Comparison of ENCODE assay signal across 8 mouse cellular contexts in genomic region chr19:32760499-32760898, GRCm38 (mm10). TPM values are rescaled to one million over a fixed set of nuclear protein-coding genes. Genes with fewer than 3 reads are reported as not detected.
A peak's percentile ranks its signal among the peaks of the same experiment; 100 is the strongest.
DNase-seq lines count a peak whose midpoint lies in the region; ATAC-seq and TF ChIP-seq lines count a peak whose summit lies in the region.

No protein-coding gene starts in this region.

- peak overlapping the region; percentile 57 for H3K4me3 ChIP-seq in cerebellum, adult 2 months (replicated peaks; ENCODE audit: insufficient read depth, low read depth, low read length)
- H3K4me3 ChIP-seq in G1E (ENCODE audit: low read depth, low read length), result peak overlapping the region; percentile 45; the same call in 1 of the 2 replicates
- peak overlapping the region; percentile 25 for H3K4me3 ChIP-seq in heart, embryonic 15.5 days

- no peak overlapping the region for H3K9ac ChIP-seq in heart, embryonic 15.5 days

- no peak for ATAC-seq in G1E (ENCODE audit: extremely low read depth, insufficient number of reproducible peaks, low FRiP score, poor library complexity, severe bottlenecking)
- no peak for ATAC-seq in heart, embryonic 15.5 days (replicated peaks; ENCODE audit: insufficient number of reproducible peaks, insufficient read depth, low FRiP score, low read depth)

- H3K9me3 ChIP-seq in G1E (replicated peaks), result no peaks in the 10 kb centered on the region
- H3K9me3 ChIP-seq in heart, embryonic 15.5 days (replicated peaks), result no peaks in the 10 kb centered on the region

- TF ChIP-seq POLR2A in cerebellum, adult 2 months (IDR thresholded peaks at IDR 0.05; ENCODE audit: borderline replicate concordance, insufficient read depth, low read length), result no peak

- H3K4me2 ChIP-seq in heart, embryonic 15.5 days, result peak overlapping the region; percentile 94

- H3K27me3 ChIP-seq in cerebellum, adult 2 months (ENCODE audit: control insufficient read depth, insufficient read depth, low read length), result no peaks in the 10 kb centered on the region
- no peaks in the 10 kb centered on the region for H3K27me3 ChIP-seq in G1E (ENCODE audit: insufficient read depth, low read length)
- H3K27me3 ChIP-seq in heart, embryonic 15.5 days, result no peaks in the 10 kb centered on the region

- no peak for TF ChIP-seq CTCF in cerebellum, adult 2 months (IDR thresholded peaks at IDR 0.05; ENCODE audit: borderline replicate concordance, insufficient read depth, low read depth, low read length)
- TF ChIP-seq CTCF in G1E (IDR thresholded peaks at IDR 0.05; ENCODE audit: low read depth, low read length), result no peak

- DNase-seq in cerebellum, adult 2 months, result no peak
- no peak for DNase-seq in cerebellum, postnatal 14 days
- no peak for DNase-seq in G1E (ENCODE audit: low spot score)
- DNase-seq in lung, postnatal 36 days, result peak; percentile 44
- no peak for DNase-seq in right cerebral cortex, postnatal 4 days
- DNase-seq in urinary bladder, postnatal 4 days (ENCODE audit: low spot score in 2 of 2), result no peak
- no peak for DNase-seq in layer of hippocampus, postnatal 10 days (ENCODE audit: low spot score in 2 of 2)

- peaks cover 3% of the 10 kb centered on the region; the same call in 1 of the 2 replicates for H3K4me1 ChIP-seq in cerebellum, adult 2 months (ENCODE audit: control insufficient read depth, insufficient read depth, low read length)
- H3K4me1 ChIP-seq in G1E (ENCODE audit: insufficient read depth, low read depth, low read length), result peaks cover 30% of the 10 kb centered on the region
- peaks cover 27% of the 10 kb centered on the region for H3K4me1 ChIP-seq in heart, embryonic 15.5 days (replicated peaks)

- no peak overlapping the region for H3K27ac ChIP-seq in cerebellum, adult 2 months (ENCODE audit: insufficient read depth, low read length)
- no peak overlapping the region for H3K27ac ChIP-seq in heart, embryonic 15.5 days

- WGBS in cerebellum, adult 2 months, result 4% methylated on average over 6 of the region's 6 CpGs
- WGBS in heart, embryonic 15.5 days, result 34% methylated on average over 6 of the region's 6 CpGs

- peaks cover 24% of the 10 kb centered on the region for H3K36me3 ChIP-seq in G1E (replicated peaks)
- no peaks in the 10 kb centered on the region for H3K36me3 ChIP-seq in heart, embryonic 15.5 days

RNA-seq across cellular contexts. Expression of gene Pten, which starts 3.2 kb away (rescaled TPM):
- 36.6 and 38.1 TPM in 2 replicates for polyA plus RNA-seq in cerebellum, adult 2 months (2012; rRNA removed)
- total RNA-seq in G1E (2014; fragmentation: Nextera tagmentation) (133 and 134 TPM in 2 replicates), G1E (2017) (96.8 and 105 TPM in 2 replicates)
- polyA plus RNA-seq in G1E (2012), result 31.4 and 43.7 TPM in 2 replicates
- 4.9 and 6.0 TPM in 2 replicates for polyA plus RNA-seq in heart, embryonic 15.5 days (2015; fragmentation: Nextera tagmentation; extraction: Ambion mirVana)
- 100 to 1,000 TPM; 129 to 130 TPM for total RNA-seq in layer of hippocampus, postnatal 10 days (2021)

RNA-seq across cellular contexts. Expression of gene Atad1, which starts 20.9 kb away (rescaled TPM):
- 77.2 and 85.3 TPM in 2 replicates for polyA plus RNA-seq in cerebellum, adult 2 months (2012; rRNA removed)
- total RNA-seq in G1E (2014; fragmentation: Nextera tagmentation), result 102 and 117 TPM in 2 replicates
- 53.5 and 69.8 TPM in 2 replicates for total RNA-seq in G1E (2017)
- 1.4 and 2.3 TPM in 2 replicates for polyA plus RNA-seq in G1E (2012)
- 54.7 and 56.9 TPM in 2 replicates for polyA plus RNA-seq in heart, embryonic 15.5 days (2015; fragmentation: Nextera tagmentation; extraction: Ambion mirVana)
- total RNA-seq in layer of hippocampus, postnatal 10 days (2021), result 100 to 1,000 TPM; 105 to 121 TPM

Comparison
In these comparisons a context has a peak if more than half of its experiments do, and no peak if none do; other contexts are left out.
1. RNA of gene Atad1, which starts 20.9 kb away (polyA plus RNA-seq): 77.2 to 85.3 TPM in cerebellum, adult 2 months and 54.7 to 56.9 TPM in heart, embryonic 15.5 days; 1.4 to 2.3 TPM in G1E; every median in the first group is over 10 times any median in the second.
2. Peak in every context shown above with its lines, with median percentiles within 50 percentile points of each other: H3K4me3 ChIP-seq.